Mouse (Mus musculus) MEL (cell line): ENCODE measurements around the gene Atp5g1.

Experiments used
- CHD1 ChIP-seq: IDR thresholded peaks from 2 replicates; pipeline ENCODE4 v1.6.1; 2012; ENCODE audit warnings: low read depth, mild to moderate bottlenecking, inconsistent platforms, low read length, improper control_type of control experiment
- E2F4 ChIP-seq: IDR thresholded peaks from 2 replicates; pipeline ENCODE4 v1.6.1; 2011; ENCODE audit warnings: low read depth, low read length, improper control_type of control experiment, borderline replicate concordance
- MAFK ChIP-seq: IDR thresholded peaks from 2 replicates; pipeline ENCODE4 v1.6.1; 2011; ENCODE audit warnings: low read depth, mild to moderate bottlenecking, low read length, improper control_type of control experiment, borderline replicate concordance
- RAD21 ChIP-seq: IDR thresholded peaks from 2 replicates; pipeline ENCODE4 v1.6.1; 2011; ENCODE audit warnings: mild to moderate bottlenecking, low read depth, low read length, improper control_type of control experiment

GRCm38 (mm10) chr11:96075177-96075508 lies 327 bp downstream of the Atp5g1 start:
- 0 out of 2 replicates have a peak, but pooled peaks have one; percentile 11 for TF ChIP-seq CHD1
- TF ChIP-seq RAD21, result no peak
- no peak for TF ChIP-seq MAFK
- TF ChIP-seq E2F4, result no peak
